In the genomic region with DNA sequence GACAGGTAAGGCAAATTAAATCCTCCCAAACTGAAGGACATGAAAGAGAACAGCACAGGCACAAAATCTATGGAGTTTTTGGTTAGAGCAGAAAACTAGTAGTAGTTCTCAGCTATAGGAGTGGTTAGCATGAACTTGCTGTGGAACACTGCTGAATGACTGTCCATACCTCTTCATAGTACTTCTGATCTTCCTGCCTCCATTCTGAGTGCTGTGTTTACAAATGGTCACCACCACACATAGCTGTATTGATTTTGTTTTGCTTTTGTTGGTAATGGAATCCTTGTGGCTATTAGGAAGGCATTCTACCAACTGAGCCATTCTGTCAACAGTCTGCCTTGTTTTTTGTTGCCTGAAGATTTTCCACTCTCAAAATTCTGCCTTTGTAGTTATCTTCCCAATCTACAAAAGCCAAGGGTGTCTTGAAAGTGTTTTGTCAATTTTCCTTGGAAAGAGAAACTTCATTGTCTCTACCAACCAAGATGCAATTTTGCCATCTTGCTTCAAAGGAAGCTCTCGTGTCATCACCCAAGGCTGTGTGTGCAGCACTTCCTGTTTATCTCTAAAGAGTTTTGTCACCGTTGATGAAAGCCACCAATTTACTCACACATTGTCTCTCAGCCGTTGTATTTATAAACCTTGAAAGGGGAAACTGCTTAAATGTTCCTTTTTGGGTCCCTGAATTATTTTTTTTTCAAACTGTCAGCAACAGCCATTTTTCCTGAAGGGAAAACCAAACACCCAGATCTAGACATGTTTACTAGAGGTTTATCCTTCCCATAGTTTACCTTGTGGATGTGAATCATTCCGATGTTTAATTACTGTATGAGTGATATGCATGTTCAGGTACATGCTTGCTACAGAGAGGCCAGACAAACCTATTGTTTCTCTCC, we compare ENCODE assay signal across 15 mouse cellular contexts. TPM values are rescaled to one million over a fixed set of nuclear protein-coding genes. Genes with fewer than 3 reads are reported as not detected.
DNase-seq lines count a peak whose midpoint lies in the region; ATAC-seq and TF ChIP-seq lines count a peak whose summit lies in the region.
"Had no signal": no experiment of that assay in that cellular context is flagged by ENCODE, and none has a peak within 500 bp of the region (broad histone marks: within the 10 kb centered on the region; RNA-seq: fewer than 3 reads in every experiment).

No protein-coding gene starts in this region.

- no peak overlapping the region for H3K4me3 ChIP-seq in heart, embryonic 12.5 days
- no peak overlapping the region for H3K4me3 ChIP-seq in CH12.LX (replicated peaks in 1 of 3; ENCODE audit: low read depth in 2 of 3, low read length in 2 of 3, poor library complexity in 1 of 3)
- H3K4me3 ChIP-seq in liver, postnatal 0 days (ENCODE audit: low read depth, low read length), result no peak overlapping the region
- H3K4me3 ChIP-seq: erythroblast, embryonic 14.5 days; heart, embryonic 13.5 days; stomach, embryonic 15.5 days had no signal

- no peak for TF ChIP-seq EP300 in CH12.LX (IDR thresholded peaks at IDR 0.05; ENCODE audit: low read length)
- TF ChIP-seq EP300 in liver, postnatal 0 days (IDR thresholded peaks at IDR 0.05; ENCODE audit: low read depth), result no peak

- peak; percentile 41 for DNase-seq in heart, adult 11 months
- no peak for DNase-seq in CH12.LX (ENCODE audit: extremely low read depth)
- no peak for DNase-seq in liver, postnatal 0 days
- DNase-seq in natural killer cell, adult 2 months (ENCODE audit: low spot score in 2 of 2), result peak; percentile 57 to 63
- no peak for DNase-seq in Muller cell, postnatal 12 days (ENCODE audit: inconsistent ontology term)
- DNase-seq in layer of hippocampus, adult 9-11 months, result no peak
- DNase-seq in cerebellum, postnatal 10 days, result no peak
- DNase-seq: cerebellum, postnatal 36 days; right cerebral cortex, adult 18-20 months had no signal

- H3K4me2 ChIP-seq in heart, embryonic 12.5 days, result no peak overlapping the region
- H3K4me2 ChIP-seq in CH12.LX (ENCODE audit: insufficient read depth, low read depth, poor library complexity, severe bottlenecking), result no peak overlapping the region
- H3K4me2 ChIP-seq in liver, postnatal 0 days (ENCODE audit: low read depth, low read length), result no peak overlapping the region
- H3K4me2 ChIP-seq: heart, embryonic 13.5 days; hindbrain, embryonic 14.5 days; stomach, embryonic 15.5 days had no signal

- H3K27me3 ChIP-seq in heart, embryonic 12.5 days (replicated peaks), result no peaks in the 10 kb centered on the region
- no peaks in the 10 kb centered on the region for H3K27me3 ChIP-seq in CH12.LX (replicated peaks)
- H3K27me3 ChIP-seq in liver, postnatal 0 days (ENCODE audit: insufficient read depth, low read length), result no peaks in the 10 kb centered on the region
- H3K27me3 ChIP-seq: heart, embryonic 13.5 days; stomach, embryonic 15.5 days had no signal

- no peak overlapping the region for H3K9ac ChIP-seq in heart, embryonic 12.5 days
- H3K9ac ChIP-seq in CH12.LX (ENCODE audit: insufficient read depth, low read depth), result no peak overlapping the region; the same call in 1 of the 2 replicates
- H3K9ac ChIP-seq in liver, postnatal 0 days (replicated peaks), result no peak overlapping the region
- H3K9ac ChIP-seq: heart, embryonic 13.5 days; hindbrain, embryonic 14.5 days; stomach, embryonic 15.5 days had no signal

- no peaks in the 10 kb centered on the region for H3K9me3 ChIP-seq in heart, embryonic 12.5 days (replicated peaks)
- no peaks in the 10 kb centered on the region for H3K9me3 ChIP-seq in CH12.LX (replicated peaks; ENCODE audit: low read length)
- no peaks in the 10 kb centered on the region for H3K9me3 ChIP-seq in liver, postnatal 0 days (ENCODE audit: low read length)
- H3K9me3 ChIP-seq: heart, embryonic 13.5 days; stomach, embryonic 15.5 days had no signal

- no peaks in the 10 kb centered on the region for H3K4me1 ChIP-seq in heart, embryonic 12.5 days (replicated peaks)
- no peaks in the 10 kb centered on the region for H3K4me1 ChIP-seq in CH12.LX (ENCODE audit: control insufficient read depth in 1 of 2, insufficient read depth in 2 of 2)
- H3K4me1 ChIP-seq in liver, postnatal 0 days (ENCODE audit: insufficient read depth), result peaks cover 4% of the 10 kb centered on the region; the same call in 1 of the 2 replicates
- H3K4me1 ChIP-seq: heart, embryonic 13.5 days; stomach, embryonic 15.5 days had no signal

- no peaks in the 10 kb centered on the region for H3K79me2 ChIP-seq in CH12.LX (replicated peaks; ENCODE audit: control insufficient read depth, extremely low read depth, insufficient read depth, poor library complexity, severe bottlenecking)

- dilution Hi-C loops in CH12.LX (cut with MboI; ENCODE audit: extremely low pct_ligation_motif_present, extremely low pct_unique_long_range_greater_than_20kb, low sequenced_read_pairs), result loop anchor here (25.0 kb wide), 1 partner anchor 157 kb away; no protein-coding TSS in a partner anchor

- 49% methylated on average over 4 of the region's 4 CpGs for WGBS in heart, embryonic 12.5 days
- 28% methylated on average over 4 of the region's 4 CpGs for WGBS in liver, postnatal 0 days (ENCODE audit: insufficient replicate concordance)

- TF ChIP-seq POLR2A in CH12.LX (IDR thresholded peaks at IDR 0.05; ENCODE audit: low read depth, low read length), result peak; percentile 34

- in situ Hi-C loops in CH12.LX (cut with MboI; ENCODE audit: low pct_ligation_motif_present, low pct_unique_long_range_greater_than_20kb, low sequenced_read_pairs), result no loop called here

- TF ChIP-seq RAD21 in CH12.LX (IDR thresholded peaks at IDR 0.05; ENCODE audit: low read depth, low read length), result no peak

- no peak overlapping the region for H3K27ac ChIP-seq in heart, embryonic 12.5 days (ENCODE audit: poor library complexity, severe bottlenecking)
- peak overlapping the region; percentile 30; the same call in 1 of the 2 replicates for H3K27ac ChIP-seq in CH12.LX (ENCODE audit: insufficient read depth, low read depth)
- peak overlapping the region; percentile 26; the same call in 1 of the 2 replicates for H3K27ac ChIP-seq in liver, postnatal 0 days (ENCODE audit: low read depth)
- H3K27ac ChIP-seq: heart, embryonic 13.5 days; hindbrain, embryonic 14.5 days; kidney, postnatal 0 days; stomach, embryonic 15.5 days had no signal

- H3K36me3 ChIP-seq in heart, embryonic 12.5 days, result peaks cover 25% of the 10 kb centered on the region
- H3K36me3 ChIP-seq in CH12.LX (replicated peaks in 1 of 2; ENCODE audit: control insufficient read depth in 1 of 2, insufficient read depth in 1 of 2, low read length in 1 of 2), result peaks cover 23 to 39% of the 10 kb centered on the region in 2 experiments
- peaks cover 16% of the 10 kb centered on the region for H3K36me3 ChIP-seq in liver, postnatal 0 days (replicated peaks; ENCODE audit: insufficient read depth, low read length)

- TF ChIP-seq CTCF in CH12.LX (conservative IDR thresholded peaks at IDR 0.05 in 1 of 2, IDR thresholded peaks at IDR 0.05 in 1 of 2; ENCODE audit: low read depth in 2 of 2, low read length in 2 of 2), result no peak
- no peak for TF ChIP-seq CTCF in liver, postnatal 0 days (IDR thresholded peaks at IDR 0.05; ENCODE audit: low read depth)

- no peak for ATAC-seq in heart, embryonic 12.5 days (ENCODE audit: insufficient number of reproducible peaks, low FRiP score)
- ATAC-seq in liver, postnatal 0 days, result peak; percentile 9; the same call in 1 of the 2 replicates

TF ChIP-seq in CH12.LX, 34 proteins besides CTCF, POLR2A, EP300 and RAD21:
- TF ChIP-seq SIN3A (IDR thresholded peaks at IDR 0.05; ENCODE audit: low read length), result peak; percentile 69
- peak; percentile 44; the same call in 1 of the 2 replicates for TF ChIP-seq ELF1 (IDR thresholded peaks at IDR 0.05; ENCODE audit: low read depth, low read length)
- no peak for TF ChIP-seq HCFC1 (IDR thresholded peaks at IDR 0.05; ENCODE audit: low read depth, low read length)
- no peak for TF ChIP-seq ZKSCAN1 (IDR thresholded peaks at IDR 0.05; ENCODE audit: borderline replicate concordance, low read depth, low read length)
- 0 out of 2 replicates have a peak, but pooled peaks have one; percentile 26 for TF ChIP-seq BHLHE40 (IDR thresholded peaks at IDR 0.05; ENCODE audit: low read depth, low read length)
- TF ChIP-seq ZMIZ1 (IDR thresholded peaks at IDR 0.05; ENCODE audit: low read depth, low read length), result peak; percentile 89
- 0 out of 2 replicates have a peak, but pooled peaks have one; percentile 44 for TF ChIP-seq E2F4 (IDR thresholded peaks at IDR 0.05; ENCODE audit: insufficient replicate concordance, low read depth, low read length)
- peak; percentile 58 for TF ChIP-seq CHD2 (IDR thresholded peaks at IDR 0.05; ENCODE audit: low read length)
- peak; percentile 46; the same call in 1 of the 2 replicates for TF ChIP-seq RCOR1 (conservative IDR thresholded peaks at IDR 0.05; ENCODE audit: low read depth, low read length)
- no peak for TF ChIP-seq USF2 (conservative IDR thresholded peaks at IDR 0.05; ENCODE audit: low read depth, low read length)
- TF ChIP-seq POLR2AphosphoS2 (IDR thresholded peaks at IDR 0.05; ENCODE audit: low read depth, low read length), result peak; percentile 95
- no peak for TF ChIP-seq MAFK (IDR thresholded peaks at IDR 0.05; ENCODE audit: insufficient replicate concordance, low read length)
- TF ChIP-seq NELFE (IDR thresholded peaks at IDR 0.05; ENCODE audit: low read depth, low read length), result peak; percentile 48; the same call in 1 of the 2 replicates

RNA-seq across cellular contexts. Expression of a gene that starts 15.0 kb away (rescaled TPM):
- polyA plus RNA-seq in heart, embryonic 12.5 days (2016; fragmentation: Nextera tagmentation; extraction: Ambion mirVana), result 331 and 337 TPM in 2 replicates
- total RNA-seq in CH12.LX (2012; rRNA removed), result 359 and 490 TPM in 2 replicates
- 176 and 184 TPM in 2 replicates for total RNA-seq in CH12.LX (2014; rRNA removed)
- polyA plus RNA-seq in CH12.LX (2012; ENCODE audit: insufficient read length, low read depth), result 2,617 and 2,771 TPM in 2 replicates
- 169 and 175 TPM in 2 replicates for polyA plus RNA-seq in liver, postnatal 0 days (2015; fragmentation: Nextera tagmentation; extraction: Ambion mirVana)

RNA-seq across cellular contexts. Expression of a gene that starts 41.6 kb away (rescaled TPM):
- polyA plus RNA-seq in heart, embryonic 12.5 days (2016; fragmentation: Nextera tagmentation; extraction: Ambion mirVana), result 6.3 and 7.1 TPM in 2 replicates
- total RNA-seq in CH12.LX (2012; rRNA removed) (0.08 and 0.17 TPM in 2 replicates), CH12.LX (2014; rRNA removed) (not detected in 2 replicates)
- polyA plus RNA-seq in CH12.LX (2012; ENCODE audit: insufficient read length, low read depth), result not detected in 2 replicates
- 0.46 and 1.0 TPM in 2 replicates for polyA plus RNA-seq in liver, postnatal 0 days (2015; fragmentation: Nextera tagmentation; extraction: Ambion mirVana)

Comparison
In these comparisons a context has a peak if more than half of its experiments do, and no peak if none do; other contexts are left out.
1. DNase-seq: peak in heart, adult 11 months (single experiment) and natural killer cell, adult 2 months (2 of 2); none in CH12.LX (single experiment), liver, postnatal 0 days (single experiment), Muller cell, postnatal 12 days (single experiment), layer of hippocampus, adult 9-11 months (single experiment) and cerebellum, postnatal 10 days (0 of 2).